Mouse (Mus musculus) layer of hippocampus, adult 8-10 months (tissue): ENCODE results near the gene Gm29797. TPM values are rescaled to one million over a fixed set of nuclear protein-coding genes. Genes with fewer than 3 reads are reported as not detected.

Source experiments
- DNase-seq, 2 experiments: peaks; one replicate each; pipeline ENCODE4 v3.0.0; 2022; ENCODE audit warnings: low spot score in 2 of 2
- total RNA-seq, 4 experiments: library from RNA; stranded (reverse); gene quantifications; 2 replicates each; pipeline ENCODE4 v1.2.4; 2022

The Gm29797 gene
- total RNA-seq, 4 experiments from 2014 or later = 0.61 to 1.8 (median 0.87) TPM; not detected in 1

GRCm38 (mm10) chr2:181671984-181672383 is 15.2 kb downstream of the Gm29797 start:
- DNase-seq = no peak

GRCm38 (mm10) chr2:181673501-181673900 is 16.7 kb downstream of the Gm29797 start:
- DNase-seq = no peak

GRCm38 (mm10) chr2:181674934-181675333 is 18.1 kb downstream of the Gm29797 start:
- DNase-seq = no peak

GRCm38 (mm10) chr2:181675454-181675853 is 18.6 kb downstream of the Gm29797 start:
- DNase-seq = peak in 1 of 2 experiments; percentile 50

- no peak for DNase-seq
Observed at GRCm38 (mm10) chr2:181676424-181676823, 19.6 kb downstream of the Gm29797 start.

GRCm38 (mm10) chr2:181677096-181677754 is 20.4 kb downstream of the Gm29797 start:
- no peak for DNase-seq

GRCm38 (mm10) chr2:181677755-181678098 is 20.9 kb downstream of the Gm29797 start:
- no peak for DNase-seq

GRCm38 (mm10) chr2:181678780-181679179 is 21.9 kb downstream of the Gm29797 start:
- peak; percentile 81 to 84 for DNase-seq

- peak in 1 of 2 experiments; percentile 64 for DNase-seq
Observed at GRCm38 (mm10) chr2:181679951-181680715, 23.3 kb downstream of the Gm29797 start, which contains the start of gene Tcea2. Gene Tcea2, plus strand, starts transcription at chr2:181680310.

GRCm38 (mm10) chr2:181680716-181681117 is 23.9 kb downstream of the Gm29797 start:
- no peak for DNase-seq

- DNase-seq = no peak
Observed at GRCm38 (mm10) chr2:181681978-181682377, 25.1 kb downstream of the Gm29797 start.

- no peak for DNase-seq
Observed at GRCm38 (mm10) chr2:181683381-181683780, 26.5 kb downstream of the Gm29797 start.

- DNase-seq = no peak
Observed at GRCm38 (mm10) chr2:181684713-181685112, 27.9 kb downstream of the Gm29797 start.

- DNase-seq = no peak
Observed at GRCm38 (mm10) chr2:181685686-181686085, 28.9 kb downstream of the Gm29797 start.

- no peak for DNase-seq
Observed at GRCm38 (mm10) chr2:181687586-181687985, 30.8 kb downstream of the Gm29797 start.

- no peak for DNase-seq
Observed at GRCm38 (mm10) chr2:181689466-181690160, 32.8 kb downstream of the Gm29797 start.

GRCm38 (mm10) chr2:181691083-181691482 is 34.2 kb downstream of the Gm29797 start:
- no peak for DNase-seq

GRCm38 (mm10) chr2:181691571-181691970 is 34.7 kb downstream of the Gm29797 start:
- DNase-seq = no peak

GRCm38 (mm10) chr2:181692304-181692703 is 35.5 kb downstream of the Gm29797 start:
- DNase-seq = no peak

GRCm38 (mm10) chr2:181693339-181694280 is 36.8 kb downstream of the Gm29797 start, which contains the start of gene Rgs19:
Gene Rgs19, minus strand, starts transcription at chr2:181693977.
- peak in 1 of 2 experiments; percentile 72 for DNase-seq

- DNase-seq = no peak
Observed at GRCm38 (mm10) chr2:181694581-181694980, 37.7 kb downstream of the Gm29797 start.
